Mouse (Mus musculus): Measurements from ENCODE around the gene Lsamp. TPM values are rescaled to one million over a fixed set of nuclear protein-coding genes. Genes with fewer than 3 reads are reported as not detected.

Gene Lsamp
- polyA plus RNA-seq, 1 experiment from 2014 or later, result 1.1 TPM

DNA sequence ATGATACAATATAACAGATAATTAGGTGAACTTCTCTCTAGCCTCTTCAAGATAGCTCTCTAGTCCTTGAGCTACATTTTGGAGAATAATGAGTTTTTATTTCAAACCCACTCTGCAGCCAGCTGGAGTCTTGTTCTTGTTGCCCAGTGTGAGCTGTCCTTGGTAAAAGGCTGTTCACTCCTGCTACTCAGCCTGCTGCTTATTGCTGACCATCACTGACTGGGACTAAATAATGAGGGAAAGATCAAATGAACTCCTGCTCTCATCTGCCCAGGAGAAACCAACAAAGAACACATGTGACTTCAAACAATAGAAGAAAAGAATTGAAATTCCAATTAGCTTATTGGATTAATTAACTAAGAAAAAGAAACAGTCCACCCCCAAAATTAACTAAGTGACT, 1107.1 kb downstream of the Lsamp start:
- Histone ChIP-seq H3K4me2 (no peak overlapping the region), H3K9me3 (replicated peaks) (no peaks in the 10 kb centered on the region), H3K4me3 (no peak overlapping the region), H3K4me1 (replicated peaks) (no peaks in the 10 kb centered on the region), H3K27ac (ENCODE audit: poor library complexity, severe bottlenecking) (no peak overlapping the region), H3K36me3 (no peaks in the 10 kb centered on the region), H3K27me3 (replicated peaks) (no peaks in the 10 kb centered on the region), H3K9ac (no peak overlapping the region)
- ATAC-seq (ENCODE audit: insufficient number of reproducible peaks, low FRiP score), result no peak

DNA sequence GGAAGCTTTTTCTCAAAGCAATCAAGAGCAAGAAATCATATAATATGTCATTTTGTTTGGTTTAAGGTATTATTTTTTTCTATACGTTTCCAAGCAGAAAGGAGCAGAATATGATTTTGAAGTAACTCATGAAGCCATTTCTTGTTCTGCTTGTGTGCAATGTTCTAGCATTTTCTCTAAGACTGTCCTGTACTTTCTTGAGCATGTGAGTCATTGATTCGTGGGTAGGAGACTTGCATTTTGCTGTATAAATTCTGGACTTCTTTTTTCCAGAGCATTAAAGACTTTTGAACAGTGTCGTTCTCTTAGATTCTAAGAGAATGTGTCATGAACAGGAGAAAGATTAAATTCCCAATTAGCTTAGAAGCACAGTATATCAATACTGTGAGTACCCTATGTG, 1118.6 kb downstream of the Lsamp start:
- no peak overlapping the region for H3K9ac ChIP-seq
- no peak overlapping the region for H3K27ac ChIP-seq (ENCODE audit: poor library complexity, severe bottlenecking)
- no peaks in the 10 kb centered on the region for H3K27me3 ChIP-seq (replicated peaks)
- H3K9me3 ChIP-seq (replicated peaks), result no peaks in the 10 kb centered on the region
- no peaks in the 10 kb centered on the region for H3K4me1 ChIP-seq (replicated peaks)
- WGBS, result 72% methylated on average over 3 of the region's 3 CpGs
- H3K36me3 ChIP-seq, result no peaks in the 10 kb centered on the region
- no peak overlapping the region for H3K4me2 ChIP-seq
- H3K4me3 ChIP-seq, result no peak overlapping the region
- no peak for ATAC-seq (ENCODE audit: insufficient number of reproducible peaks, low FRiP score)

DNA sequence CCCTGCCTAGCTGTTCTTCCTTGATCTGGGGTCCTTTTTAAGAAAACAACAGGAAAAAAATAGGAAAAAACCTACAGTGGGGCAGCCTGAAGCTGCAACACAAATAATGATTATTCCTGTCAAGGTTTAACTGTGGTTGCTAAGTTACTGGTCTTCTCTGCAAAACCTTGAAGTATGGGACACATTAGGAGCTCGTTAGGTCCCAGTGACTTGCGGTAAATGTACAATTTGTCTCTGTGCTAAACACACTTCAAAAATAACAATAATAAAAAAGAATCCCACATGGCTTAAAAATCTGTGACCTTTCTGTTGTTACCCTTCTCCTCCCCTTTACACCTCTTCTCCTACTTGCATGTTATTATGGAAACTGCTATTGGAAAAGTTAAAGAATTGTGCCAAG, 1140.2 kb downstream of the Lsamp start:
- H3K9ac ChIP-seq, result no peak overlapping the region
- H3K4me1 ChIP-seq (replicated peaks), result no peaks in the 10 kb centered on the region
- H3K27me3 ChIP-seq (replicated peaks), result no peaks in the 10 kb centered on the region
- H3K36me3 ChIP-seq, result no peaks in the 10 kb centered on the region
- H3K27ac ChIP-seq (ENCODE audit: poor library complexity, severe bottlenecking), result no peak overlapping the region
- no peak overlapping the region for H3K4me2 ChIP-seq
- no peaks in the 10 kb centered on the region for H3K9me3 ChIP-seq (replicated peaks)
- H3K4me3 ChIP-seq, result no peak overlapping the region
- 90% methylated on average over 2 of the region's 2 CpGs for WGBS
- ATAC-seq (ENCODE audit: insufficient number of reproducible peaks, low FRiP score), result no peak

DNA sequence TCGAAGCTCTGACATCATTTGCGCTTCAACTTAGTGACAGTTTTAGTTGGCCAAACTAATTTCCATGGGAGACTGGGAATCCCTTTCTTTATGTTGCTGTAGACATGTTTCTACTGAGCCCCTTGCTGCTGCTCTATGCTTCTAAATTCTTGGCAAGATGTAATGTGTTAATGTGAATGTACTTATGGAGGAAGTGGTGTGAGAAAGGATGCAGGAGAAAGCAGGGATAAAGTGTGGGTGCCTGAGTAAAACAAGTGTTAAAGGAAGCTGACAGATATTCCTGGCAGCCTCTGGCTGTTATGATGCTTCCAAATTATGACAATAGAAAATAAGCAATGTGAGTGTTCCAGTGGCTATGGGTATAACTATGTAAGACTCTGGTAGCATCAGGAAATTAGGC, 1140.9 kb downstream of the Lsamp start:
- no peaks in the 10 kb centered on the region for H3K9me3 ChIP-seq (replicated peaks)
- H3K4me1 ChIP-seq (replicated peaks), result no peaks in the 10 kb centered on the region
- no peak for ATAC-seq (ENCODE audit: insufficient number of reproducible peaks, low FRiP score)
- no peak overlapping the region for H3K9ac ChIP-seq
- 92% methylated on average over 2 of the region's 2 CpGs for WGBS
- no peak overlapping the region for H3K4me2 ChIP-seq
- H3K27ac ChIP-seq (ENCODE audit: poor library complexity, severe bottlenecking), result no peak overlapping the region
- H3K27me3 ChIP-seq (replicated peaks), result no peaks in the 10 kb centered on the region
- no peaks in the 10 kb centered on the region for H3K36me3 ChIP-seq
- no peak overlapping the region for H3K4me3 ChIP-seq

DNA sequence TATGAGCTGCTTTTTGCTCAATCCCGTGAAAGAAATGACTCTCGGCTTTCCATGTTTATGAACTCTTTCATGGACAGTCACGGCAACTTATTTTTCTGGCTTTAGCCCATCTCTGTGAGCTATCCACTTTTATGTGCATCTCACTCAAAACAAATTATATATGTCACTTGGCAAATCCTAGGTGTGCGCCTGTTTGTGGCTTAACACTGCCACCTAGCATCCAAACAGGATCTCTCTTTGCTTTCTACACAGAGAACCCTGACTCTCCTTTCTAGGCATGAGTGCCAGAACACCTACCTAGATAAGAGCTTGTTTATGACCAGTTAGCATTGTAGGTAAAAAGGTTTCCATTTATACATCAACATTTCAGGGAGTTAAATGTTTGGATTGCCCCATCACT, 1146.9 kb downstream of the Lsamp start:
- Histone ChIP-seq H3K27me3 (replicated peaks) (no peaks in the 10 kb centered on the region), H3K9ac (no peak overlapping the region), H3K9me3 (replicated peaks) (no peaks in the 10 kb centered on the region), H3K27ac (ENCODE audit: poor library complexity, severe bottlenecking) (no peak overlapping the region), H3K4me2 (no peak overlapping the region), H3K4me3 (no peak overlapping the region), H3K36me3 (no peaks in the 10 kb centered on the region), H3K4me1 (replicated peaks) (no peaks in the 10 kb centered on the region)
- 69% methylated on average over 4 of the region's 4 CpGs for WGBS
- no peak for ATAC-seq (ENCODE audit: insufficient number of reproducible peaks, low FRiP score)

DNA sequence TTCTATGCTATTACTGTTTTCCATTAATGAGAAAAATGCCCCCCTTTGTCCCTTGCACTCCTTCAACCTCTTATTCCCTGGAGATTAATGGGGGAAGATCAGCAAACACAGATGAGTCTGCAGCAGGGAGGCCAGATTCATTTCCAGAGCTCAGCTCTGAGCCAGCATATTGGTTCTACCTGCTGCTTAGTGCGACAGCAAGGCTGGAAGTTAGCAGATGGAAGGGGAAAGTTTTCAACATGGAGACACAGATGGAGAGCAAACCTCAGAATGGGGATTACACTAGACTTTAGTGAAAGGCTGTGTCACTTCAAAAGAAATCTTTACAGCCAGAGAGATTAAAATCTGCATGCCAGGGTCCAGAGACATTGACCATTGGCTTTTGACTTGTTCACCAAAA, 1188.7 kb downstream of the Lsamp start:
- no peak overlapping the region for H3K27ac ChIP-seq (ENCODE audit: poor library complexity, severe bottlenecking)
- no peaks in the 10 kb centered on the region for H3K27me3 ChIP-seq (replicated peaks)
- H3K4me1 ChIP-seq (replicated peaks), result no peaks in the 10 kb centered on the region
- no peaks in the 10 kb centered on the region for H3K36me3 ChIP-seq
- no peak for ATAC-seq (ENCODE audit: insufficient number of reproducible peaks, low FRiP score)
- no peak overlapping the region for H3K4me2 ChIP-seq
- H3K9ac ChIP-seq, result no peak overlapping the region
- H3K4me3 ChIP-seq, result no peak overlapping the region
- WGBS, result 73% methylated on average over 1 of the region's 1 CpGs
- H3K9me3 ChIP-seq (replicated peaks), result no peaks in the 10 kb centered on the region

DNA sequence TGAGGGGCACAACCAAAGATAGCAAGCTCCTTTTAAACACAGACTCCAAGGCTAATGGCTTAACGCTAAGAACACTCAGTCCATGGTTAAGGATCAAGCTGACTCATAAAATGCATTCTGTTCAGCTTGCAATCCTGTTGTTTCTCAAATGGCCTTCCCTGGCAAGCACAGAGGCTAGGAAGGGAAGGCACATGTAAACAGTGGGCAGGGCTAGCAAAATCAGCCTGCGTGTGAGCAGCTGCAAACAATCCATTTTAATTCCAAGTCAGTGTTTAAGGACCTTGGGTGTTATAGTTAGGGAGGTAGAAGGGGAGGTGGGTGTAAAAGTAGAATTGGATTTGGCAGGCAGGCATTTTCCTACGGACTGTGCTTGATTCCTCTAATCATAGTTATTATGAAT, 1195.4 kb downstream of the Lsamp start:
- H3K9ac ChIP-seq, result no peak overlapping the region

DNA sequence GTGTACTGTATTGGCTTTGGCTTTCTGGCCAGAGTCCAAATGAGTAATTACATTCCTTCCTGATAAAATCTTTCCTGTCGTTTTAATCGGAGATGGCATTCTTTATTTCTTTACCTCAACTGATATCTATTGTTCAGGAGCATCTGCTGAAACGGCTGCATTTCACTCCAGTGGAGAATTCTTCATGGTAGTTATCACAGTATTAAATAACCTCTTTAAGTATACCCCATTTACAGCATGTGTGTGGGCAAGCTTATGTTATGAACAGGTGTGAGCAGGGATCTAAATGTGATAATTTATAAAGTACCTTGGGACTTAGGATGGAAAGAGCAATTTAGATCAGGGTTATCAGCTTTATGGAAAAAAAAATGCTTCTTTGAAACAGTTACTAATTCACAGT, 1196.7 kb downstream of the Lsamp start:
- H3K27me3 ChIP-seq (replicated peaks), result no peaks in the 10 kb centered on the region
- no peak overlapping the region for H3K9ac ChIP-seq
- H3K27ac ChIP-seq (ENCODE audit: poor library complexity, severe bottlenecking), result no peak overlapping the region
- WGBS, result 61% methylated on average over 3 of the region's 3 CpGs
- no peak overlapping the region for H3K4me2 ChIP-seq
- no peaks in the 10 kb centered on the region for H3K9me3 ChIP-seq (replicated peaks)
- H3K4me1 ChIP-seq (replicated peaks), result no peaks in the 10 kb centered on the region
- no peak for ATAC-seq (ENCODE audit: insufficient number of reproducible peaks, low FRiP score)
- no peak overlapping the region for H3K4me3 ChIP-seq
- H3K36me3 ChIP-seq, result no peaks in the 10 kb centered on the region

More for the DNA sequence above, 1195.4 kb downstream of the Lsamp start:
- Histone ChIP-seq H3K9me3 (replicated peaks) (no peaks in the 10 kb centered on the region), H3K4me2 (no peak overlapping the region), H3K4me1 (replicated peaks) (no peaks in the 10 kb centered on the region), H3K36me3 (no peaks in the 10 kb centered on the region), H3K27me3 (replicated peaks) (no peaks in the 10 kb centered on the region), H3K4me3 (no peak overlapping the region), H3K27ac (ENCODE audit: poor library complexity, severe bottlenecking) (no peak overlapping the region)
- WGBS, result 67% methylated on average over 3 of the region's 3 CpGs
- no peak for ATAC-seq (ENCODE audit: insufficient number of reproducible peaks, low FRiP score)

DNA sequence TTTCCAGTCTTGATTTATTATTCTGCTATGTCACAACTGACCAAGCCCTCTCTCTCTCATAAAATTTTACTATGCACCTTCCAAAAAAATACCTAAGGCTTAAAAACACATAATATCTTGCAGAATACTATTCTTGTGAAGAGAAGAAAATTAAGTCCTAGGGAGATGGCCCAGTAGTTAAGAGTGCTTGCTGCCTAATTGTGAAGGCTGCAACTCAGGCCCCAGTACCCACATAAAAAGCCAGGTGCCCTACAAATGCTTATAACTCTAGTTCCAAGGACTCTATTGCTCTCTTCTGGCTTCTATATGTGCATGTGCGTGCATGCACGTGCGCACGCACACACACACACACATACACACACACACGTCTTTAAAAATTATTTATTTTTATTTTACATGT, 1225.9 kb downstream of the Lsamp start:
- Histone ChIP-seq H3K27ac (ENCODE audit: poor library complexity, severe bottlenecking) (no peak overlapping the region), H3K27me3 (replicated peaks) (no peaks in the 10 kb centered on the region), H3K4me1 (replicated peaks) (no peaks in the 10 kb centered on the region), H3K9me3 (replicated peaks) (no peaks in the 10 kb centered on the region), H3K4me2 (no peak overlapping the region), H3K9ac (no peak overlapping the region), H3K4me3 (no peak overlapping the region), H3K36me3 (no peaks in the 10 kb centered on the region)
- no peak for ATAC-seq (ENCODE audit: insufficient number of reproducible peaks, low FRiP score)
- 85% methylated on average over 5 of the region's 5 CpGs for WGBS

DNA sequence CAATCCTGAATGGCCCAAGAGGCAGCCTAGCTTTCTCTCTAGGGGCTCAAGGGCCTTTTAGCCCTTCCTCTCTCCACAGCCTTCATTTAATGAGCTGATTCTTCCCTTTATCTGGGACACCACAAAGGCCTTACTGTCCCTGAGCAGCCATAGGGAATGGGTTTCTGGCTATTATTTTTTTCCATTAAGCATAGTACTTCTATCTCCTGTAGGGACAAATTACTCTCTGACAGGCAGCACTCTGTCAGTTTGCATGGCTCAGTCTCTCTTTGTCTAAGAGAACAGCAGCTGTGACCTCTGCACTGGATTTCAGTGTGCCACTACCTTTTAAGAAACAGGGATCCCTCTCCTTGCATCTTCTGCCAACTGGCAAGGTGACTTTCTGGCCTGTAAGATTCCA, 1251.7 kb downstream of the Lsamp start:
- Histone ChIP-seq H3K36me3 (no peaks in the 10 kb centered on the region), H3K27me3 (replicated peaks) (no peaks in the 10 kb centered on the region), H3K4me3 (no peak overlapping the region), H3K9me3 (replicated peaks) (no peaks in the 10 kb centered on the region), H3K4me2 (no peak overlapping the region), H3K9ac (no peak overlapping the region), H3K4me1 (replicated peaks) (no peaks in the 10 kb centered on the region), H3K27ac (ENCODE audit: poor library complexity, severe bottlenecking) (no peak overlapping the region)
- no peak for ATAC-seq (ENCODE audit: insufficient number of reproducible peaks, low FRiP score)

DNA sequence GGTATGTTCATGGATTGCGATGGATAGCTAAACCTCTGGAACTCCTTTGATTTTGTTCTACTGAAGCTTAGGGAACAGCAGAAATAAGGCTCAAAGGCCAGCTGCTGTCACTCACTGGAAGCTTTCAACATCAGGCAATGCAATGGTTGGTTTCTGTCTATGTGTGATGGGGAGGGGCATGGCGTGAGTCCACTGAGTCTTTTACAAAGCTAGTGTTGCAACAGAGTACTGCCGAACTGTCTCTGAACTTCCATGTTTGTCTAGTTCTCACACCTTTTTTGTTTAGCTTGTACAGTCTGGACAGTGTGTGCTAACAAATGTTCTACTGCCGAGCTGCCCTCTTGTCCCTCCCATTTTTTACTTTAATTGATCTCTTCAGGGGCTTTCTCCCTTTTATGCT, 1258.7 kb downstream of the Lsamp start:
- Histone ChIP-seq H3K9ac (no peak overlapping the region), H3K9me3 (replicated peaks) (no peaks in the 10 kb centered on the region), H3K4me2 (no peak overlapping the region), H3K4me1 (replicated peaks) (no peaks in the 10 kb centered on the region), H3K27ac (ENCODE audit: poor library complexity, severe bottlenecking) (no peak overlapping the region), H3K4me3 (no peak overlapping the region), H3K27me3 (replicated peaks) (no peaks in the 10 kb centered on the region), H3K36me3 (no peaks in the 10 kb centered on the region)
- 64% methylated on average over 4 of the region's 4 CpGs for WGBS
- no peak for ATAC-seq (ENCODE audit: insufficient number of reproducible peaks, low FRiP score)

DNA sequence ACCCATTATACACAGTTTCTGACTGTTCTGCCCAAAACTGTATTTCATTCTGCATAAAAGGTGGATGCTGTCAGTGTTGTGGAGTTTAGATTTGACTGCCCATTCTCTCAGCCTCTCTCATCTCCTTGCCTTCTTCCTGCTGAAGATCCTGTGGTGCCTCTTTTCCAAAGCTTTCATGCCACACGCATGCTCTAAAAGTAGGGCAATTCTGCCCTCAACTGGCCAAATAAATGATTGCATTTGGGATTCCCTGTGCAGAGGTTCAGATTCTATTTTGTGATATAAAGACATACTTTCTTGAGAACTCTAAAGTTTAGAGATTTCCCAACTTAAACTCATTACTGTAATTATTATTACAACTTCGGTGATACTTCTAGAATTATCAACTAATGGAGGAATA, 1260.5 kb downstream of the Lsamp start:
- no peaks in the 10 kb centered on the region for H3K4me1 ChIP-seq (replicated peaks)
- no peaks in the 10 kb centered on the region for H3K9me3 ChIP-seq (replicated peaks)
- H3K4me2 ChIP-seq, result no peak overlapping the region
- WGBS, result 12% methylated on average over 2 of the region's 2 CpGs
- no peak overlapping the region for H3K9ac ChIP-seq
- H3K4me3 ChIP-seq, result no peak overlapping the region
- no peaks in the 10 kb centered on the region for H3K36me3 ChIP-seq
- ATAC-seq (ENCODE audit: insufficient number of reproducible peaks, low FRiP score), result no peak
- H3K27ac ChIP-seq (ENCODE audit: poor library complexity, severe bottlenecking), result no peak overlapping the region
- H3K27me3 ChIP-seq (replicated peaks), result no peaks in the 10 kb centered on the region

Data from heart, embryonic 12.5 days (tissue).